In the genomic region with DNA sequence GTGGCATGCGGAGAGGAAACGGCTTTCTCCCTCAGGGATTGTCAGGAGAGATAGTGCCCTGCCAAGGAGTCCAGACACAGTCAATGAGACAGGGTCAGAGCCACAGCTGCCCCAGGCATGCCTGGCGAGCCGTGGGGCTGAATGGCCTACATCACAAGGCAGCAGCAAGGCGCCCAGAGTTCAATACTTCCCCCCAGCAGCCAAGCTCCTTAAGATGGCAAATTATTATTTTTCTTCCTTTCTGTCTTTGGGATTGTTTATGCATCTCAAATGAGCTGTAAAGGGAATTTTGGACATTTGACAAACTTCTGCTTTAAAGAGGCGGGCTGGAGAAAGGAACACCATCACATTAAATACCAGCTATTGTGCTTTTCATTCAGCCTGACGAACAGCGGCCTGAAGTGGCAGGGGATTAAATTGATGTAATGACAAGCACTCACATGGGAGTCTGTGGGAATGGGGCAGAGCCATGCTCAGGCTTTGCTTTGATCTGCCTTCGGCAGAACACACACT, we compare ENCODE assay signal across 11 mouse cellular contexts.
DNase-seq lines count a peak whose midpoint lies in the region; ATAC-seq and TF ChIP-seq lines count a peak whose summit lies in the region.
"Had no signal": no experiment of that assay in that cellular context is flagged by ENCODE, and none has a peak within 500 bp of the region (broad histone marks: within the 10 kb centered on the region; RNA-seq: fewer than 3 reads in every experiment).

No protein-coding gene starts in this region.

- no peaks in the 10 kb centered on the region for H3K4me1 ChIP-seq in cerebellum, adult 2 months (ENCODE audit: control insufficient read depth, insufficient read depth, low read length)
- H3K4me1 ChIP-seq in forebrain, embryonic 13.5 days = peaks cover 40% of the 10 kb centered on the region

- no peak overlapping the region for H3K27ac ChIP-seq in cerebellum, adult 2 months (ENCODE audit: insufficient read depth, low read length)
- peak overlapping the region; percentile 40; the same call in 1 of the 2 replicates for H3K27ac ChIP-seq in forebrain, embryonic 13.5 days
- H3K27ac ChIP-seq: limb, embryonic 13.5 days had no signal

- TF ChIP-seq POLR2A in cerebellum, adult 2 months (IDR thresholded peaks at IDR 0.05; ENCODE audit: borderline replicate concordance, insufficient read depth, low read length) = no peak

- peak; percentile 81 for ATAC-seq in forebrain, embryonic 13.5 days

- H3K9me3 ChIP-seq in forebrain, embryonic 13.5 days (replicated peaks) = no peaks in the 10 kb centered on the region
- H3K9me3 ChIP-seq: limb, embryonic 13.5 days had no signal

- H3K4me2 ChIP-seq in forebrain, embryonic 13.5 days = no peak overlapping the region
- H3K4me2 ChIP-seq: limb, embryonic 13.5 days had no signal

- TF ChIP-seq CTCF in cerebellum, adult 2 months (IDR thresholded peaks at IDR 0.05; ENCODE audit: borderline replicate concordance, insufficient read depth, low read depth, low read length) = no peak

- H3K27me3 ChIP-seq in cerebellum, adult 2 months (ENCODE audit: control insufficient read depth, insufficient read depth, low read length) = no peaks in the 10 kb centered on the region; the same call in 1 of the 2 replicates
- peaks cover 68% of the 10 kb centered on the region for H3K27me3 ChIP-seq in forebrain, embryonic 13.5 days

- peak; percentile 9 to 26 for DNase-seq in cerebellum, postnatal 14 days
- DNase-seq in cerebellum, adult 2 months = no peak
- peak; percentile 70 for DNase-seq in Muller cell, postnatal 12 days (ENCODE audit: inconsistent ontology term)
- DNase-seq in lung, postnatal 36 days = peak; percentile 15
- no peak for DNase-seq in urinary bladder, postnatal 14 days (ENCODE audit: low spot score)
- no peak for DNase-seq in gastrocnemius, adult 8-10 months (ENCODE audit: low spot score in 2 of 2)
- DNase-seq in adrenal gland, postnatal 25 days = no peak
- DNase-seq: gastrocnemius, postnatal 14 days; thymus, postnatal 25 days had no signal

- H3K4me3 ChIP-seq in cerebellum, adult 2 months (replicated peaks; ENCODE audit: insufficient read depth, low read depth, low read length) = no peak overlapping the region
- H3K4me3 ChIP-seq in forebrain, embryonic 13.5 days = no peak overlapping the region
- H3K4me3 ChIP-seq: limb, embryonic 13.5 days had no signal

- H3K36me3 ChIP-seq in forebrain, embryonic 13.5 days (ENCODE audit: poor library complexity, severe bottlenecking) = no peaks in the 10 kb centered on the region
- H3K36me3 ChIP-seq: limb, embryonic 13.5 days had no signal

- WGBS in cerebellum, adult 2 months = 33% methylated on average over 9 of the region's 9 CpGs
- 2% methylated on average over 9 of the region's 9 CpGs for WGBS in forebrain, embryonic 13.5 days

- H3K9ac ChIP-seq in forebrain, embryonic 13.5 days = no peak overlapping the region
- H3K9ac ChIP-seq: limb, embryonic 13.5 days had no signal

Comparison
In these comparisons a context has a peak if more than half of its experiments do, and no peak if none do; other contexts are left out.
1. DNase-seq: peak in cerebellum, postnatal 14 days (2 of 2), Muller cell, postnatal 12 days (single experiment) and lung, postnatal 36 days (single experiment); none in cerebellum, adult 2 months (0 of 2), urinary bladder, postnatal 14 days (single experiment), gastrocnemius, adult 8-10 months (0 of 2) and adrenal gland, postnatal 25 days (single experiment).